21 mouse cellular contexts compared by ENCODE assay signal in the genomic region with DNA sequence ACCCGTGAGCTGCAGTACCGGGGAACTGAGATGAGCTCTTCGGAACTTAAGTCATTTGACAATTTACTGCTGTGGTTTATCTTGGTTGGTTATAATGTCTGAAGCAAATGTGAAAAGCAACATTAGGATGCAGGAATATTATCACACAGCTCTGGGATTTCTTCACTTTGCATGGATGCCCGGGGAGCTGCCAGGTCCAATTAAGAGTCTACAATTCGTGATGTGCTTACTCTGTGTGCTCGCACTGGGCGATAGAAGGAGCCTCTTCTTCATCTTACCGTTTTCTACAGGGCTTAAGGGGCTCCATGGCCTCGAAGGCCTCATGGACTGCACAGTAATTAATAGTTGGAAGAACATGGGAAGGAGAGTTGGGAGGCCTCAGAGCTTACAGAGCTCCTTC.
DNase-seq lines count a peak whose midpoint lies in the region; ATAC-seq and TF ChIP-seq lines count a peak whose summit lies in the region.
"Had no signal": no experiment of that assay in that cellular context is flagged by ENCODE, and none has a peak within 500 bp of the region (broad histone marks: within the 10 kb centered on the region; RNA-seq: fewer than 3 reads in every experiment).

No protein-coding gene starts in this region.

- no peaks in the 10 kb centered on the region; the same call in 1 of the 2 replicates for H3K4me1 ChIP-seq in hindbrain, embryonic 14.5 days (replicated peaks; ENCODE audit: control insufficient read depth, insufficient read depth, low read length)
- no peaks in the 10 kb centered on the region for H3K4me1 ChIP-seq in hindbrain, embryonic 10.5 days (replicated peaks)
- H3K4me1 ChIP-seq in midbrain, embryonic 12.5 days, result no peaks in the 10 kb centered on the region
- H3K4me1 ChIP-seq in midbrain, embryonic 16.5 days (ENCODE audit: control insufficient read depth, insufficient read depth, low read length), result peaks cover 2% of the 10 kb centered on the region; the same call in 1 of the 2 replicates
- H3K4me1 ChIP-seq in embryonic facial prominence, embryonic 10.5 days, result peaks cover 16% of the 10 kb centered on the region
- H3K4me1 ChIP-seq: heart, embryonic 15.5 days had no signal

- no peaks in the 10 kb centered on the region for H3K27me3 ChIP-seq in hindbrain, embryonic 14.5 days (ENCODE audit: control insufficient read depth, insufficient read depth, low read length)
- H3K27me3 ChIP-seq in hindbrain, embryonic 10.5 days (ENCODE audit: insufficient read depth, poor library complexity, severe bottlenecking), result no peaks in the 10 kb centered on the region
- H3K27me3 ChIP-seq in midbrain, embryonic 12.5 days, result no peaks in the 10 kb centered on the region
- H3K27me3 ChIP-seq in midbrain, embryonic 16.5 days (ENCODE audit: control insufficient read depth, insufficient read depth, low read depth, low read length), result no peaks in the 10 kb centered on the region
- H3K27me3 ChIP-seq in embryonic facial prominence, embryonic 10.5 days (replicated peaks; ENCODE audit: low read depth, poor library complexity, severe bottlenecking), result no peaks in the 10 kb centered on the region
- H3K27me3 ChIP-seq: heart, embryonic 15.5 days; hindbrain, embryonic 15.5 days; Patski had no signal

- TF ChIP-seq POLR2A in brain, embryonic 14.5 days (IDR thresholded peaks at IDR 0.05; ENCODE audit: borderline replicate concordance, extremely low read depth, insufficient read depth, insufficient read length, poor library complexity, severe bottlenecking), result no peak

- no peak for TF ChIP-seq CTCF in brain, embryonic 14.5 days (IDR thresholded peaks at IDR 0.05; ENCODE audit: borderline replicate concordance, extremely low read depth, insufficient read depth, insufficient read length)

- WGBS in hindbrain, embryonic 14.5 days, result 71% methylated on average over 9 of the region's 9 CpGs
- WGBS in hindbrain, embryonic 10.5 days, result 85% methylated on average over 9 of the region's 9 CpGs
- WGBS in midbrain, embryonic 12.5 days, result 67% methylated on average over 9 of the region's 9 CpGs
- WGBS in midbrain, embryonic 16.5 days, result 52% methylated on average over 9 of the region's 9 CpGs
- 89% methylated on average over 9 of the region's 9 CpGs for WGBS in embryonic facial prominence, embryonic 10.5 days

- 0 out of 2 replicates have a peak overlapping the region, but pooled peaks have one; percentile 32 for H3K27ac ChIP-seq in hindbrain, embryonic 14.5 days
- no peak overlapping the region for H3K27ac ChIP-seq in hindbrain, embryonic 10.5 days
- peak overlapping the region; percentile 35; the same call in 1 of the 2 replicates for H3K27ac ChIP-seq in midbrain, embryonic 12.5 days (replicated peaks)
- no peak overlapping the region for H3K27ac ChIP-seq in midbrain, embryonic 16.5 days (ENCODE audit: low read length)
- no peak overlapping the region for H3K27ac ChIP-seq in embryonic facial prominence, embryonic 10.5 days (replicated peaks)
- H3K27ac ChIP-seq: heart, adult 2 months; heart, embryonic 15.5 days; hindbrain, embryonic 15.5 days had no signal

- H3K4me2 ChIP-seq in hindbrain, embryonic 14.5 days (replicated peaks), result no peak overlapping the region
- no peak overlapping the region for H3K4me2 ChIP-seq in midbrain, embryonic 12.5 days (replicated peaks)
- no peak overlapping the region for H3K4me2 ChIP-seq in midbrain, embryonic 16.5 days (ENCODE audit: low read length)
- H3K4me2 ChIP-seq: heart, embryonic 11.5 days; heart, embryonic 15.5 days; hindbrain, embryonic 15.5 days had no signal

- no peaks in the 10 kb centered on the region for H3K9me3 ChIP-seq in hindbrain, embryonic 14.5 days (ENCODE audit: control insufficient read depth, low read length)
- no peaks in the 10 kb centered on the region for H3K9me3 ChIP-seq in hindbrain, embryonic 10.5 days
- no peaks in the 10 kb centered on the region for H3K9me3 ChIP-seq in midbrain, embryonic 12.5 days
- no peaks in the 10 kb centered on the region for H3K9me3 ChIP-seq in midbrain, embryonic 16.5 days (replicated peaks; ENCODE audit: control insufficient read depth, low read length, poor library complexity, severe bottlenecking)
- H3K9me3 ChIP-seq in embryonic facial prominence, embryonic 10.5 days, result no peaks in the 10 kb centered on the region
- H3K9me3 ChIP-seq: heart, embryonic 15.5 days; hindbrain, embryonic 15.5 days had no signal

- 0 out of 2 replicates have a peak, but pooled peaks have one; percentile 32 for ATAC-seq in hindbrain, embryonic 14.5 days (ENCODE audit: low FRiP score)
- no peak for ATAC-seq in midbrain, embryonic 12.5 days (ENCODE audit: low FRiP score, low read depth)
- no peak for ATAC-seq in midbrain, embryonic 16.5 days
- ATAC-seq: activated CD4-positive, CD25-positive, alpha-beta regulatory T cell, adult 4 months; forebrain, embryonic 14.5 days; Patski had no signal

- H3K4me3 ChIP-seq in hindbrain, embryonic 14.5 days (replicated peaks; ENCODE audit: low read length), result no peak overlapping the region
- no peak overlapping the region for H3K4me3 ChIP-seq in hindbrain, embryonic 10.5 days
- no peak overlapping the region for H3K4me3 ChIP-seq in midbrain, embryonic 12.5 days
- no peak overlapping the region for H3K4me3 ChIP-seq in midbrain, embryonic 16.5 days (ENCODE audit: low read depth, low read length)
- no peak overlapping the region for H3K4me3 ChIP-seq in embryonic facial prominence, embryonic 10.5 days
- H3K4me3 ChIP-seq: heart, adult 2 months; heart, embryonic 15.5 days; hindbrain, embryonic 15.5 days had no signal

- 0 out of 2 replicates have a peak, but pooled peaks cover 6% of the 10 kb centered on the region for H3K36me3 ChIP-seq in hindbrain, embryonic 14.5 days (replicated peaks; ENCODE audit: control insufficient read depth, insufficient read depth)
- H3K36me3 ChIP-seq in hindbrain, embryonic 10.5 days, result no peaks in the 10 kb centered on the region
- no peaks in the 10 kb centered on the region for H3K36me3 ChIP-seq in midbrain, embryonic 12.5 days
- H3K36me3 ChIP-seq in midbrain, embryonic 16.5 days (ENCODE audit: control insufficient read depth, insufficient read depth, low read length), result no peaks in the 10 kb centered on the region
- H3K36me3 ChIP-seq in embryonic facial prominence, embryonic 10.5 days (replicated peaks), result no peaks in the 10 kb centered on the region
- H3K36me3 ChIP-seq: heart, embryonic 15.5 days; hindbrain, embryonic 15.5 days had no signal

- no peak for DNase-seq in hindbrain, embryonic 14.5 days (ENCODE audit: low spot score)
- no peak for DNase-seq in hindbrain, embryonic 10.5 days (ENCODE audit: low spot score)
- peak; percentile 35 for DNase-seq in brain, embryonic 14.5 days (ENCODE audit: low read depth)
- peak; percentile 90 for DNase-seq in retina, postnatal 1 day
- DNase-seq in frontal cortex, postnatal 25 days (ENCODE audit: low spot score in 2 of 2), result no peak
- no peak for DNase-seq in embryonic facial prominence, embryonic 10.5 days (ENCODE audit: low spot score)
- DNase-seq: adrenal gland, postnatal 14 days; cerebellum, adult 18-20 months; cerebellum, adult 9-11 months; cerebellum, postnatal 36 days; gastrocnemius, postnatal 14 days; heart, postnatal 14 days had no signal

- no peak overlapping the region for H3K9ac ChIP-seq in hindbrain, embryonic 14.5 days
- no peak overlapping the region for H3K9ac ChIP-seq in midbrain, embryonic 12.5 days (replicated peaks)
- no peak overlapping the region for H3K9ac ChIP-seq in midbrain, embryonic 16.5 days (ENCODE audit: low read depth, low read length)
- H3K9ac ChIP-seq: heart, embryonic 15.5 days; hindbrain, embryonic 15.5 days had no signal

Comparison
In these comparisons a context has a peak if more than half of its experiments do, and no peak if none do; other contexts are left out.
1. H3K27ac ChIP-seq: peak in hindbrain, embryonic 14.5 days (single experiment) and midbrain, embryonic 12.5 days (single experiment); none in hindbrain, embryonic 10.5 days (single experiment), midbrain, embryonic 16.5 days (single experiment) and embryonic facial prominence, embryonic 10.5 days (single experiment).
2. DNase-seq: peak in brain, embryonic 14.5 days (single experiment) and retina, postnatal 1 day (single experiment); none in hindbrain, embryonic 14.5 days (single experiment), hindbrain, embryonic 10.5 days (single experiment), frontal cortex, postnatal 25 days (0 of 2) and embryonic facial prominence, embryonic 10.5 days (single experiment).